Comparison of ENCODE assay signal across 14 mouse cellular contexts in genomic region chr14:37477599-37477998, GRCm38 (mm10).
"Had no signal": no experiment of that assay in that cellular context is flagged by ENCODE, and none has a peak within 500 bp of the region (broad histone marks: within the 10 kb centered on the region; RNA-seq: fewer than 3 reads in every experiment).

No protein-coding gene starts in this region.

- DNase-seq: cerebellum, adult 9-11 months; cerebellum, postnatal 10 days; cerebellum, postnatal 14 days; cerebellum, postnatal 25 days; cerebellum, postnatal 36 days; embryo, embryonic 11 days; forebrain, postnatal 0 days; gastrocnemius, adult 2 months; gastrocnemius, postnatal 10 days; gastrocnemius, postnatal 14 days; gastrocnemius, postnatal 25 days; gastrocnemius, postnatal 36 days; heart, adult 18-20 months; heart, adult 2 months had no signal
